Mouse (Mus musculus): ENCODE measurements around the gene Zfp882. TPM values are rescaled to one million over a fixed set of nuclear protein-coding genes. Genes with fewer than 3 reads are reported as not detected.
"Not testable (repeated sequence)": the region's sequence is repeated elsewhere in the genome, so short reads cannot be mapped to it uniquely, and the experiment has no call there.

The Zfp882 gene
- total and polyA plus RNA-seq, 2 experiments from 2014 or later: 7.4 to 7.9 TPM

GRCm38 (mm10) chr8:71906809-71907208 is 1.6 kb upstream of the Zfp882 start:
- Histone ChIP-seq H3K9me3 (ENCODE audit: low read length) (no peaks in the 10 kb centered on the region), H3K4me2 (ENCODE audit: low read depth, low read length) (no peak overlapping the region), H3K27me3 (ENCODE audit: insufficient read depth, low read length) (no peaks in the 10 kb centered on the region), H3K9ac (replicated peaks; ENCODE audit: low read length) (no peak overlapping the region), H3K27ac (no peak overlapping the region), H3K4me3 (ENCODE audit: low read length) (no peak overlapping the region), H3K36me3 (ENCODE audit: insufficient read depth, low read length) (no peaks in the 10 kb centered on the region), H3K4me1 (ENCODE audit: insufficient read depth, low read length) (no peaks in the 10 kb centered on the region)
- ATAC-seq: no peak
- WGBS: 94% methylated on average over 1 of the region's 1 CpGs
- no peak for DNase-seq (ENCODE audit: low spot score)
- TF ChIP-seq CTCF (IDR thresholded peaks at IDR 0.05; ENCODE audit: low read depth): no peak

GRCm38 (mm10) chr8:71907798-71908257 is 580 bp upstream of the Zfp882 start:
- no peaks in the 10 kb centered on the region for H3K9me3 ChIP-seq (ENCODE audit: low read length)
- no peak overlapping the region for H3K9ac ChIP-seq (replicated peaks; ENCODE audit: low read length)
- DNase-seq (ENCODE audit: low spot score) (no peak), ATAC-seq (no peak)
- no peaks in the 10 kb centered on the region for H3K27me3 ChIP-seq (ENCODE audit: insufficient read depth, low read length)
- H3K27ac ChIP-seq: peak overlapping the region; percentile 99
- peak overlapping the region; percentile 81 for H3K4me3 ChIP-seq (ENCODE audit: low read length)
- no peaks in the 10 kb centered on the region for H3K36me3 ChIP-seq (ENCODE audit: insufficient read depth, low read length)
- H3K4me2 ChIP-seq (ENCODE audit: low read depth, low read length): peak overlapping the region; percentile 67
- TF ChIP-seq CTCF (IDR thresholded peaks at IDR 0.05; ENCODE audit: low read depth): no peak
- H3K4me1 ChIP-seq (ENCODE audit: insufficient read depth, low read length): no peaks in the 10 kb centered on the region
- WGBS: 95% methylated on average over 5 of the region's 5 CpGs

- ATAC-seq: no peak
- peaks cover 11% of the 10 kb centered on the region for H3K36me3 ChIP-seq (ENCODE audit: insufficient read depth, low read length)
- no peak overlapping the region for H3K9ac ChIP-seq (replicated peaks; ENCODE audit: low read length)
These were observed 3.9 kb downstream of the Zfp882 start for GRCm38 (mm10) chr8:71912286-71912685.

GRCm38 (mm10) chr8:71922567-71923401 is 14.4 kb downstream of the Zfp882 start:
- peak overlapping the region; percentile 83 for H3K9ac ChIP-seq (replicated peaks; ENCODE audit: low read length)
- DNase-seq (ENCODE audit: low spot score) (peak; percentile 96), ATAC-seq (peak; percentile 100)
- no peaks in the 10 kb centered on the region for H3K36me3 ChIP-seq (ENCODE audit: insufficient read depth, low read length)
- no peaks in the 10 kb centered on the region for H3K4me1 ChIP-seq (ENCODE audit: insufficient read depth, low read length)
- no peaks in the 10 kb centered on the region for H3K9me3 ChIP-seq (ENCODE audit: low read length)
- no peak for TF ChIP-seq CTCF (IDR thresholded peaks at IDR 0.05; ENCODE audit: low read depth)
- peak overlapping the region; percentile 88 for H3K4me2 ChIP-seq (ENCODE audit: low read depth, low read length)
- peak overlapping the region; percentile 78 for H3K4me3 ChIP-seq (ENCODE audit: low read length)
- H3K27ac ChIP-seq: peak overlapping the region; percentile 95
- WGBS: under 1% methylated on average over 57 of the region's 57 CpGs
- no peaks in the 10 kb centered on the region for H3K27me3 ChIP-seq (ENCODE audit: insufficient read depth, low read length)

More at GRCm38 (mm10) chr8:71912286-71912685, 3.9 kb downstream of the Zfp882 start:
- no peak overlapping the region for H3K4me3 ChIP-seq (ENCODE audit: low read length)
- 92% methylated on average over 2 of the region's 2 CpGs for WGBS
- no peak for DNase-seq (ENCODE audit: low spot score)
- no peaks in the 10 kb centered on the region for H3K4me1 ChIP-seq (ENCODE audit: insufficient read depth, low read length)
- H3K27me3 ChIP-seq (ENCODE audit: insufficient read depth, low read length): no peaks in the 10 kb centered on the region
- no peaks in the 10 kb centered on the region for H3K9me3 ChIP-seq (ENCODE audit: low read length)
- TF ChIP-seq CTCF (IDR thresholded peaks at IDR 0.05; ENCODE audit: low read depth): no peak
- H3K4me2 ChIP-seq (ENCODE audit: low read depth, low read length): no peak overlapping the region
- H3K27ac ChIP-seq: no peak overlapping the region

GRCm38 (mm10) chr8:71925791-71926190 is 17.4 kb downstream of the Zfp882 start:
- H3K4me2 ChIP-seq (ENCODE audit: low read depth, low read length): no peak overlapping the region
- no peak overlapping the region for H3K27ac ChIP-seq
- H3K4me3 ChIP-seq (ENCODE audit: low read length): no peak overlapping the region
- 99% methylated on average over 5 of the region's 5 CpGs for WGBS
- H3K4me1 ChIP-seq (ENCODE audit: insufficient read depth, low read length): no peaks in the 10 kb centered on the region
- H3K27me3 ChIP-seq (ENCODE audit: insufficient read depth, low read length): no peaks in the 10 kb centered on the region
- H3K36me3 ChIP-seq (ENCODE audit: insufficient read depth, low read length): peaks cover 13% of the 10 kb centered on the region; the same call in 1 of the 2 replicates
- DNase-seq (ENCODE audit: low spot score) (no peak), ATAC-seq (no peak)
- no peak overlapping the region for H3K9ac ChIP-seq (replicated peaks; ENCODE audit: low read length)
- no peak for TF ChIP-seq CTCF (IDR thresholded peaks at IDR 0.05; ENCODE audit: low read depth)
- H3K9me3 ChIP-seq (ENCODE audit: low read length): no peaks in the 10 kb centered on the region

GRCm38 (mm10) chr8:71926551-71926950 is 18.1 kb downstream of the Zfp882 start:
- H3K4me1 ChIP-seq (ENCODE audit: insufficient read depth, low read length): no peaks in the 10 kb centered on the region
- ATAC-seq (no peak), DNase-seq (ENCODE audit: low spot score) (no peak)
- H3K4me3 ChIP-seq (ENCODE audit: low read length): no peak overlapping the region
- H3K36me3 ChIP-seq (ENCODE audit: insufficient read depth, low read length): peaks cover 20% of the 10 kb centered on the region; the same call in 1 of the 2 replicates
- H3K27ac ChIP-seq: no peak overlapping the region
- 95% methylated on average over 3 of the region's 3 CpGs for WGBS
- H3K9ac ChIP-seq (replicated peaks; ENCODE audit: low read length): no peak overlapping the region
- H3K27me3 ChIP-seq (ENCODE audit: insufficient read depth, low read length): no peaks in the 10 kb centered on the region
- no peak overlapping the region for H3K4me2 ChIP-seq (ENCODE audit: low read depth, low read length)
- H3K9me3 ChIP-seq (ENCODE audit: low read length): no peaks in the 10 kb centered on the region
- no peak for TF ChIP-seq CTCF (IDR thresholded peaks at IDR 0.05; ENCODE audit: low read depth)

- Histone ChIP-seq H3K4me1 (ENCODE audit: insufficient read depth, low read length) (no peaks in the 10 kb centered on the region), H3K9me3 (ENCODE audit: low read length) (no peaks in the 10 kb centered on the region), H3K4me2 (ENCODE audit: low read depth, low read length) (no peak overlapping the region), H3K27me3 (ENCODE audit: insufficient read depth, low read length) (no peaks in the 10 kb centered on the region), H3K27ac (no peak overlapping the region), H3K36me3 (ENCODE audit: insufficient read depth, low read length) (peaks cover 21% of the 10 kb centered on the region; the same call in 1 of the 2 replicates), H3K4me3 (ENCODE audit: low read length) (no peak overlapping the region), H3K9ac (replicated peaks; ENCODE audit: low read length) (no peak overlapping the region)
- DNase-seq (ENCODE audit: low spot score) (no peak), ATAC-seq (no peak)
- no peak for TF ChIP-seq CTCF (IDR thresholded peaks at IDR 0.05; ENCODE audit: low read depth)
These were observed 19.4 kb downstream of the Zfp882 start for GRCm38 (mm10) chr8:71927779-71928178.

GRCm38 (mm10) chr8:71938037-71938436 is 29.6 kb downstream of the Zfp882 start:
- not testable (repeated sequence) for H3K9ac ChIP-seq (replicated peaks; ENCODE audit: low read length); H3K36me3 ChIP-seq (ENCODE audit: insufficient read depth, low read length); DNase-seq (ENCODE audit: low spot score); H3K9me3 ChIP-seq (ENCODE audit: low read length); H3K27ac ChIP-seq; H3K4me2 ChIP-seq (ENCODE audit: low read depth, low read length); H3K4me3 ChIP-seq (ENCODE audit: low read length); H3K27me3 ChIP-seq (ENCODE audit: insufficient read depth, low read length); ATAC-seq; H3K4me1 ChIP-seq (ENCODE audit: insufficient read depth, low read length)
- 95% methylated on average over 2 of the region's 2 CpGs for WGBS
